Comparison of ENCODE assay signal across 11 mouse cellular contexts in the genomic region with DNA sequence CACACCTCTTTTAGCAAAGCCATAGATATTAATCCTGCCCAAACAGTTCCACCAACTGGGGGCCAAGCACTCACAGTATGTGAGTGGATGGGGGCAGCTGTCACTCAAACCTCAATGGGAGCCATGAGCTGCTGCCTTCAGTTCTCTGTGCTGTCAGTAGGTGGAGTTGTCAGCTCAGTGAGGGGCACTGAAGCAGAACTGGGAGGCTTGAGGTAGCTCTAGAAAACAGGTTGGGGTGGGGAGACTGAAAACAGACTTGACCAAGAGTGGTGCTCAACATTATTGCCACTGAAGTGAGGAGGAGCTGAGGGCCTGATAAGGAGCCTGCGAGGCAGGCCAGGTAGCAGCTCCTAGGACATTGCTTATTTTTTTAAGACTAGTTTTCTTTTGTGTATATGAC. TPM values are rescaled to one million over a fixed set of nuclear protein-coding genes. Genes with fewer than 3 reads are reported as not detected.
A peak's percentile ranks its signal among the peaks of the same experiment; 100 is the strongest.
DNase-seq lines count a peak whose midpoint lies in the region; ATAC-seq and TF ChIP-seq lines count a peak whose summit lies in the region.
"Had no signal": no experiment of that assay in that cellular context is flagged by ENCODE, and none has a peak within 500 bp of the region (broad histone marks: within the 10 kb centered on the region; RNA-seq: fewer than 3 reads in every experiment).

No protein-coding gene starts in this region.

- no peak overlapping the region for H3K4me2 ChIP-seq in liver, embryonic 11.5 days
- H3K4me2 ChIP-seq: heart, embryonic 12.5 days had no signal

- H3K27me3 ChIP-seq in liver, adult 2 months (ENCODE audit: control insufficient read depth, insufficient read depth, low read length) = no peaks in the 10 kb centered on the region
- no peaks in the 10 kb centered on the region for H3K27me3 ChIP-seq in liver, embryonic 11.5 days (replicated peaks; ENCODE audit: control insufficient read depth, insufficient read depth, low read length)
- H3K27me3 ChIP-seq: heart, embryonic 12.5 days had no signal

- peak; percentile 43 for TF ChIP-seq CTCF in liver, adult 2 months (IDR thresholded peaks at IDR 0.05; ENCODE audit: low read depth, low read length)

- TF ChIP-seq POLR2A in liver, adult 2 months (IDR thresholded peaks at IDR 0.05; ENCODE audit: extremely low read depth, insufficient read depth, low read length) = no peak

- H3K36me3 ChIP-seq in liver, adult 2 months (ENCODE audit: control insufficient read depth, insufficient read depth, low read length) = no peaks in the 10 kb centered on the region
- 0 out of 2 replicates have a peak, but pooled peaks cover 2% of the 10 kb centered on the region for H3K36me3 ChIP-seq in liver, embryonic 11.5 days (ENCODE audit: control insufficient read depth, insufficient read depth, low read length)

- no peak overlapping the region for H3K4me3 ChIP-seq in liver, adult 2 months (ENCODE audit: insufficient read depth, low read depth, low read length)
- H3K4me3 ChIP-seq in liver, embryonic 11.5 days (ENCODE audit: low read depth, low read length) = no peak overlapping the region
- H3K4me3 ChIP-seq: heart, embryonic 12.5 days; midbrain, embryonic 10.5 days had no signal

- peak; percentile 16 for DNase-seq in embryo, embryonic 11 days
- DNase-seq in embryo, embryonic 10 days (ENCODE audit: low spot score) = no peak
- DNase-seq in liver, adult 2 months (ENCODE audit: extremely low read depth, low read depth, low spot score) = no peak
- DNase-seq in liver, embryonic 11.5 days (ENCODE audit: low spot score) = no peak
- DNase-seq in thymus, postnatal 0 days (ENCODE audit: low spot score) = peak; percentile 37
- no peak for DNase-seq in urinary bladder, postnatal 14 days (ENCODE audit: low spot score)
- DNase-seq in adrenal gland, postnatal 4 days (ENCODE audit: low spot score in 2 of 2) = no peak
- DNase-seq: layer of hippocampus, adult 9-11 months had no signal

- 92% methylated on average over 1 of the region's 1 CpGs for WGBS in liver, adult 2 months
- 68% methylated on average over 1 of the region's 1 CpGs for WGBS in liver, embryonic 11.5 days

- H3K79me2 ChIP-seq in liver, adult 2 months (ENCODE audit: control insufficient read depth, insufficient read depth, low read length) = peaks cover 62% of the 10 kb centered on the region

- no peak overlapping the region for H3K27ac ChIP-seq in liver, adult 2 months (replicated peaks; ENCODE audit: insufficient read depth, low read depth, low read length)
- H3K27ac ChIP-seq in liver, embryonic 11.5 days (ENCODE audit: low read depth, low read length) = no peak overlapping the region
- H3K27ac ChIP-seq: midbrain, embryonic 10.5 days had no signal

- ATAC-seq in liver, embryonic 11.5 days (replicated peaks; ENCODE audit: low FRiP score) = no peak
- ATAC-seq in granulocyte monocyte progenitor cell, adult 5-6 weeks (replicated peaks; ENCODE audit: poor library complexity, severe bottlenecking) = peak; percentile 59

- H3K9me3 ChIP-seq in liver, embryonic 11.5 days (ENCODE audit: control insufficient read depth, low read length) = no peaks in the 10 kb centered on the region
- H3K9me3 ChIP-seq: heart, embryonic 12.5 days; midbrain, embryonic 10.5 days had no signal

- H3K4me1 ChIP-seq in liver, adult 2 months (ENCODE audit: control insufficient read depth, insufficient read depth, low read length) = peaks cover 31% of the 10 kb centered on the region
- peaks cover 12% of the 10 kb centered on the region for H3K4me1 ChIP-seq in liver, embryonic 11.5 days (replicated peaks; ENCODE audit: control insufficient read depth, insufficient read depth, low read length)

- no peak overlapping the region for H3K9ac ChIP-seq in liver, adult 2 months (ENCODE audit: low read depth, low read length)
- no peak overlapping the region for H3K9ac ChIP-seq in liver, embryonic 11.5 days (ENCODE audit: low read depth, low read length)
- H3K9ac ChIP-seq: heart, embryonic 12.5 days had no signal

RNA-seq across cellular contexts. Expression of gene Sft2d1, which starts 5.3 kb away (rescaled TPM):
- total RNA-seq in liver, adult 2 months (2014; rRNA removed) = 58.4 and 59.7 TPM in 2 replicates
- polyA plus RNA-seq in liver, adult 2 months (2012; rRNA removed) = 53.7 and 67.4 TPM in 2 replicates
- 73.2 and 83.3 TPM in 2 replicates for polyA plus RNA-seq in liver, embryonic 11.5 days (2014; fragmentation: Nextera tagmentation; extraction: Ambion mirVana)
- total RNA-seq in granulocyte monocyte progenitor cell, adult 5-6 weeks (2014; fragmentation: Nextera tagmentation) = 84.0 and 86.0 TPM in 2 replicates
- 32.9 and 33.3 TPM in 2 replicates for total RNA-seq in granulocyte monocyte progenitor cell, adult 5-6 weeks (2017)
- polyA plus RNA-seq in thymus, postnatal 0 days (2015; fragmentation: Nextera tagmentation; extraction: Ambion mirVana) = 130 and 131 TPM in 2 replicates
- total RNA-seq in adrenal gland, postnatal 4 days (2021) = 10 to 100 TPM; 47.7 to 49.2 TPM

RNA-seq across cellular contexts. Expression of gene Prr18, which starts 21.0 kb away (rescaled TPM):
- 0.09 and 0.27 TPM in 2 replicates for total RNA-seq in liver, adult 2 months (2014; rRNA removed)
- polyA plus RNA-seq in liver, adult 2 months (2012; rRNA removed) = 0.04 and 0.17 TPM in 2 replicates
- 0.05 and 0.13 TPM in 2 replicates for polyA plus RNA-seq in liver, embryonic 11.5 days (2014; fragmentation: Nextera tagmentation; extraction: Ambion mirVana)
- not detected in 2 replicates for total RNA-seq in granulocyte monocyte progenitor cell, adult 5-6 weeks (2014; fragmentation: Nextera tagmentation)
- total RNA-seq in granulocyte monocyte progenitor cell, adult 5-6 weeks (2017) = not detected in 2 replicates
- polyA plus RNA-seq in thymus, postnatal 0 days (2015; fragmentation: Nextera tagmentation; extraction: Ambion mirVana) = 0.07 and 0.18 TPM in 2 replicates
- total RNA-seq in adrenal gland, postnatal 4 days (2021) = 1 to 10 TPM in 1 of 2 experiments, under 1 TPM in 1; 0.85 to 1.1 TPM

RNA-seq across cellular contexts. Expression of gene Mpc1, which starts 33.5 kb away (rescaled TPM):
- total RNA-seq in liver, adult 2 months (2014; rRNA removed) = 690 and 762 TPM in 2 replicates
- 305 and 352 TPM in 2 replicates for polyA plus RNA-seq in liver, adult 2 months (2012; rRNA removed)
- polyA plus RNA-seq in liver, embryonic 11.5 days (2014; fragmentation: Nextera tagmentation; extraction: Ambion mirVana) = 123 and 129 TPM in 2 replicates
- 153 and 168 TPM in 2 replicates for total RNA-seq in granulocyte monocyte progenitor cell, adult 5-6 weeks (2014; fragmentation: Nextera tagmentation)
- total RNA-seq in granulocyte monocyte progenitor cell, adult 5-6 weeks (2017) = 161 and 207 TPM in 2 replicates
- polyA plus RNA-seq in thymus, postnatal 0 days (2015; fragmentation: Nextera tagmentation; extraction: Ambion mirVana) = 280 and 284 TPM in 2 replicates
- 100 to 1,000 TPM in 1 of 2 experiments, 10 to 100 TPM in 1; 97.6 to 134 TPM for total RNA-seq in adrenal gland, postnatal 4 days (2021)

RNA-seq across cellular contexts. Expression of gene T2, which starts 39.5 kb away (rescaled TPM):
- not detected in 2 replicates for total RNA-seq in liver, adult 2 months (2014; rRNA removed)
- polyA plus RNA-seq in liver, adult 2 months (2012; rRNA removed) = not detected in 2 replicates
- polyA plus RNA-seq in liver, embryonic 11.5 days (2014; fragmentation: Nextera tagmentation; extraction: Ambion mirVana) = 0.29 and 0.43 TPM in 2 replicates
- not detected in 2 replicates for total RNA-seq in granulocyte monocyte progenitor cell, adult 5-6 weeks (2014; fragmentation: Nextera tagmentation)
- total RNA-seq in granulocyte monocyte progenitor cell, adult 5-6 weeks (2017) = not detected in 2 replicates
- polyA plus RNA-seq in thymus, postnatal 0 days (2015; fragmentation: Nextera tagmentation; extraction: Ambion mirVana) = 0.19 and 0.27 TPM in 2 replicates
- under 1 TPM in 1 of 2 experiments, not detected in 1; 0.25 TPM for total RNA-seq in adrenal gland, postnatal 4 days (2021)

Comparison
In these comparisons a context has a peak if more than half of its experiments do, and no peak if none do; other contexts are left out.
1. DNase-seq: peak in embryo, embryonic 11 days (single experiment) and thymus, postnatal 0 days (single experiment); none in embryo, embryonic 10 days (single experiment), liver, adult 2 months (single experiment), liver, embryonic 11.5 days (single experiment), urinary bladder, postnatal 14 days (single experiment) and adrenal gland, postnatal 4 days (0 of 2).